24 mouse cellular contexts compared by ENCODE assay signal in genomic region chr19:25489546-25489945, GRCm38 (mm10). TPM values are rescaled to one million over a fixed set of nuclear protein-coding genes. Genes with fewer than 3 reads are reported as not detected.
DNase-seq lines count a peak whose midpoint lies in the region; ATAC-seq and TF ChIP-seq lines count a peak whose summit lies in the region.
"Had no signal": no experiment of that assay in that cellular context is flagged by ENCODE, and none has a peak within 500 bp of the region (broad histone marks: within the 10 kb centered on the region; RNA-seq: fewer than 3 reads in every experiment).

No protein-coding gene starts in this region.

- H3K9ac ChIP-seq in forebrain, embryonic 15.5 days (replicated peaks): no peak overlapping the region
- H3K9ac ChIP-seq: embryonic facial prominence, embryonic 12.5 days; forebrain, embryonic 13.5 days had no signal

- ATAC-seq in forebrain, embryonic 15.5 days (replicated peaks): no peak
- no peak for ATAC-seq in CD4-positive, CD25-positive, alpha-beta regulatory T cell, adult 4 months
- ATAC-seq: forebrain, embryonic 13.5 days; forebrain, embryonic 16.5 days had no signal

- peaks cover 65% of the 10 kb centered on the region for H3K4me1 ChIP-seq in E14TG2a.4 (replicated peaks; ENCODE audit: low read depth, low read length)
- H3K4me1 ChIP-seq in forebrain, embryonic 15.5 days: no peaks in the 10 kb centered on the region
- H3K4me1 ChIP-seq: forebrain, embryonic 13.5 days had no signal

- H3K36me3 ChIP-seq in E14TG2a.4 (ENCODE audit: insufficient read depth, low read length): no peaks in the 10 kb centered on the region
- no peaks in the 10 kb centered on the region for H3K36me3 ChIP-seq in forebrain, embryonic 15.5 days
- H3K36me3 ChIP-seq: embryonic facial prominence, embryonic 10.5 days; embryonic facial prominence, embryonic 12.5 days had no signal

- peaks cover 7% of the 10 kb centered on the region; the same call in 1 of the 2 replicates for H3K9me3 ChIP-seq in E14TG2a.4 (ENCODE audit: low read length)
- H3K9me3 ChIP-seq in forebrain, embryonic 15.5 days: no peaks in the 10 kb centered on the region
- H3K9me3 ChIP-seq: embryonic facial prominence, embryonic 10.5 days; embryonic facial prominence, embryonic 12.5 days; forebrain, embryonic 13.5 days had no signal

- H3K4me2 ChIP-seq in forebrain, embryonic 15.5 days (replicated peaks): no peak overlapping the region
- H3K4me2 ChIP-seq: embryonic facial prominence, embryonic 12.5 days; forebrain, embryonic 13.5 days had no signal

- DNase-seq in heart, adult 11 months: peak; percentile 11
- no peak for DNase-seq in heart, postnatal 36 days
- DNase-seq in ES-CJ7 (ENCODE audit: low read depth, low spot score): peak; percentile 62
- DNase-seq in R1 (ENCODE audit: low read depth, low spot score): peak; percentile 67
- no peak for DNase-seq in layer of hippocampus, adult 11-12 months (ENCODE audit: low spot score)
- DNase-seq: adrenal gland, adult 2 months; adrenal gland, postnatal 10 days; adrenal gland, postnatal 36 days; B cell, adult 2 months; cerebellum, adult 11-12 months; cerebellum, adult 2 months; cerebellum, adult 9-10 months; cerebellum, postnatal 10 days; cerebellum, postnatal 25 days had no signal

- 0 out of 2 replicates have a peak, but pooled peaks have one; percentile 7 for TF ChIP-seq CTCF in E14TG2a.4 (conservative IDR thresholded peaks at IDR 0.05; ENCODE audit: low read length)

- no peaks in the 10 kb centered on the region for H3K27me3 ChIP-seq in E14TG2a.4 (ENCODE audit: insufficient read depth, low read length)
- H3K27me3 ChIP-seq in forebrain, embryonic 15.5 days: peaks cover 14% of the 10 kb centered on the region

- WGBS in forebrain, embryonic 15.5 days: 33% methylated on average over 2 of the region's 2 CpGs

- H3K27ac ChIP-seq in forebrain, embryonic 15.5 days (replicated peaks): no peak overlapping the region
- H3K27ac ChIP-seq: embryonic facial prominence, embryonic 10.5 days; embryonic facial prominence, embryonic 12.5 days; forebrain, embryonic 13.5 days had no signal

- intact Hi-C loops in heart, postnatal 36 days (cut with DNase I): no loop called here

- peak overlapping the region; percentile 18; the same call in 1 of the 2 replicates for H3K4me3 ChIP-seq in E14TG2a.4 (replicated peaks; ENCODE audit: low read length)
- no peak overlapping the region for H3K4me3 ChIP-seq in forebrain, embryonic 15.5 days
- H3K4me3 ChIP-seq: embryonic facial prominence, embryonic 10.5 days; embryonic facial prominence, embryonic 12.5 days; forebrain, embryonic 13.5 days had no signal

RNA-seq across cellular contexts. Expression of gene Dmrt1, which starts 15.9 kb away (rescaled TPM):
- total RNA-seq in heart, postnatal 36 days (2021): not detected
- polyA plus RNA-seq in forebrain, embryonic 15.5 days (2015; fragmentation: Nextera tagmentation; extraction: Ambion mirVana): 0.10 and 0.18 TPM in 2 replicates
- polyA plus RNA-seq in CD4-positive, CD25-positive, alpha-beta regulatory T cell, adult 4 months (2017; shearing (Covaris generic)): not detected
- total RNA-seq: adrenal gland, adult 2 months; adrenal gland, postnatal 10 days; adrenal gland, postnatal 36 days; MEL had no signal
- polyA plus RNA-seq: adrenal gland, adult 2 months; cerebellum, adult 2 months; cortical plate, adult 2 months; forebrain, embryonic 16.5 days; frontal cortex, adult 2 months had no signal

Comparison
In these comparisons a context has a peak if more than half of its experiments do, and no peak if none do; other contexts are left out.
1. DNase-seq: peak in heart, adult 11 months (single experiment), ES-CJ7 (single experiment) and R1 (single experiment); none in heart, postnatal 36 days (0 of 2) and layer of hippocampus, adult 11-12 months (single experiment).